Mouse (Mus musculus) small intestine, adult 2 months (tissue): ENCODE measurements around the gene Vmn1r83. TPM values are rescaled to one million over a fixed set of nuclear protein-coding genes. Genes with fewer than 3 reads are reported as not detected.

ENCODE experiments used
- H3K27ac ChIP-seq: fragments of 200-500 bp; 2 replicates; pipeline ENCODE4 v1.5.1; 2012; ENCODE audit warnings: low read depth, low read length, control low read depth, inconsistent platforms; ENCODE audit not compliant: insufficient read depth
- H3K27me3 ChIP-seq: fragments of 200-500 bp; 2 replicates; pipeline ENCODE4 v1.6.1; 2012; ENCODE audit warnings: mild to moderate bottlenecking, moderate library complexity, low read length, inconsistent platforms; ENCODE audit not compliant: control insufficient read depth, insufficient read depth
- H3K36me3 ChIP-seq: fragments of 200-500 bp; 2 replicates; pipeline ENCODE4 v1.6.1; 2012; ENCODE audit warnings: mild to moderate bottlenecking, low read length, control low read depth, inconsistent platforms; ENCODE audit not compliant: control insufficient read depth, insufficient read depth
- H3K4me1 ChIP-seq: fragments of 200-500 bp; 2 replicates; pipeline ENCODE4 v1.6.1; 2012; ENCODE audit warnings: low read length, inconsistent platforms, mixed read lengths; ENCODE audit not compliant: control insufficient read depth, insufficient read depth, insufficient read length
- H3K4me3 ChIP-seq: fragments of 200-500 bp; 2 replicates; pipeline ENCODE4 v1.5.1; 2012; ENCODE audit warnings: low read depth, mild to moderate bottlenecking, control low read depth, inconsistent platforms, low read length, moderate library complexity
- CTCF ChIP-seq: fragments of 200-500 bp; IDR thresholded peaks from 2 replicates; pipeline ENCODE4 v1.5.1; 2012; ENCODE audit warnings: low read depth, mild to moderate bottlenecking, control low read depth, inconsistent platforms, low read length, moderate library complexity, mixed read lengths; ENCODE audit not compliant: insufficient replicate concordance, insufficient read length; ENCODE audit errors: extremely low read depth
- POLR2A ChIP-seq: fragments of 200-500 bp; IDR thresholded peaks from 2 replicates; pipeline ENCODE4 v1.6.1; 2012; ENCODE audit warnings: low read depth, mild to moderate bottlenecking, control low read depth, inconsistent platforms, low read length, moderate library complexity
- WGBS: fragments of 180-500 bp; shearing (Covaris S2); methylation state at CpG from one replicate; pipeline ENCODE4 v1.1.7; 2018; 5-methylcytosine and 5-hydroxymethylcytosine counted together
- polyA plus RNA-seq: library from polyadenylated mRNA; depleted of rRNA; stranded (reverse); fragments of >200 nt; gene quantifications from 2 replicates; pipeline ENCODE4 v1.2.3, GENCODE M21; 2012; rRNA removed

The Vmn1r83 gene
- polyA plus RNA-seq, result not detected in 2 replicates

GRCm38 (mm10) chr7:12329381-12329780 lies at the start of gene Vmn1r83:
Gene Vmn1r83, minus strand, starts transcription at chr7:12329481.
- 77% methylated on average over 2 of the region's 2 CpGs for WGBS
- Histone ChIP-seq H3K27me3 (no peaks in the 10 kb centered on the region), H3K4me3 (no peak within 1 kb of the TSS), H3K4me1 (no peaks in the 10 kb centered on the region), H3K36me3 (no peaks in the 10 kb centered on the region), H3K27ac (no peak within 1 kb of the TSS)
- TF ChIP-seq CTCF, result no peak
- no peak for TF ChIP-seq POLR2A

DNA sequence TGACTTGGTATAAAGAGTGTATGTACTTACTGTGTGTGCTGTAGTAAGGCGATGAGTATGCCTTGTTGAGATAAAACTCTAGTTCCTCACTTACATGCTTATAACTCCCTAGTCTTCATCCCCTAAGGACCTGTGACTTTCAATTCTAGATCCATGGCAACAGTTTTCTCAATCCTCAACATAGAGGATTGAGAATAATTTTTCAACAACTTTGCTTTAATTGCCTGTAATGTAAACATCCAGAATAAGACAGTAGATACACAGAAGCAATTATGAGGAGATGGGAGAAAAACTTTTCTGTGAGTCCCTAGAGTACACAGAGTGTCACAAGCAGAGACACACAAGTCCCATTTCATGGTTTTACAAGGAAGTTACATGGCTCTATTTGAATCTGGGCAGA lies 39.9 kb upstream of the Vmn1r83 start, which contains the start of gene Vmn1r84:
Gene Vmn1r84 (minus strand): TSS at position 101 of the 400 bp plus-strand sequence.
- no peaks in the 10 kb centered on the region for H3K4me1 ChIP-seq
- no peak for TF ChIP-seq CTCF
- 58% methylated on average over 1 of the region's 1 CpGs for WGBS

DNA sequence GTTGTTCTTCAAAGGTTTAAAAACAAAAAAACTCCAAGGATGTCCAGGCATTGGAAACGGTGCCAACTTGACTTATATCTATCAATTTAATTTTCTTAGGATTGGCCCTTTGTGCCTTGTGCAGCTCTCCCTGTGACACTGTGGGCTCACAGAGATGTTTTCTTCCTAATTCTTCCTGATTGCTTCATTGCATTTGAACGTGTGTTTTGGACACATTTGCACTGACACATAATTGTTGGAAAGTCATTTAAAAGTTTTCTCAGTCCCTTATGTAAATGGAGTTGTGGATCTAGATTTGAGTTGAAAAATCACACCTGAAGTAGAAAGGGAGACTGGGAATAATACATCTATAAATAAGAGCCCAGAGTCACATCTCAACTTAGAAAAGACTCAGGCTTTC lies 29.2 kb downstream of the Vmn1r83 start, which contains the start of gene Vmn1r82:
Gene Vmn1r82 (plus strand): TSS at position 301 of the 400 bp plus-strand sequence.
- Histone ChIP-seq H3K4me1 (no peaks in the 10 kb centered on the region), H3K27ac (no peak within 1 kb of the TSS), H3K27me3 (no peaks in the 10 kb centered on the region), H3K36me3 (no peaks in the 10 kb centered on the region), H3K4me3 (no peak within 1 kb of the TSS)
- TF ChIP-seq POLR2A, result no peak
- no peak for TF ChIP-seq CTCF
- WGBS, result 44% methylated on average over 2 of the region's 2 CpGs

More for the DNA sequence above, 39.9 kb upstream of the Vmn1r83 start, which contains the start of gene Vmn1r84:
- no peak within 1 kb of the TSS for H3K4me3 ChIP-seq
- H3K36me3 ChIP-seq, result no peaks in the 10 kb centered on the region
- no peak within 1 kb of the TSS for H3K27ac ChIP-seq
- H3K27me3 ChIP-seq, result no peaks in the 10 kb centered on the region

Other genes starting within 250 kb of the Vmn1r83 start
- gene Vmn1r78, start 179.2 kb downstream of the Vmn1r83 start, polyA plus RNA-seq, result not detected in 2 replicates
- not detected in 2 replicates for gene Vmn1r79, start 158.2 kb downstream of the Vmn1r83 start, polyA plus RNA-seq
- gene Vmn1r80, start 140.2 kb downstream of the Vmn1r83 start, polyA plus RNA-seq, result not detected in 2 replicates
- not detected in 2 replicates for gene Vmn1r81, start 61.2 kb downstream of the Vmn1r83 start, polyA plus RNA-seq
- gene Vmn1r82, start 29.1 kb downstream of the Vmn1r83 start, polyA plus RNA-seq, result not detected in 2 replicates
- gene Vmn1r84, start 39.8 kb upstream of the Vmn1r83 start, polyA plus RNA-seq, result not detected in 2 replicates
- 0.06 and 0.09 TPM in 2 replicates for gene Zfp551, start 93.3 kb upstream of the Vmn1r83 start, polyA plus RNA-seq
- gene Zfp606, start 148.8 kb upstream of the Vmn1r83 start, polyA plus RNA-seq, result 1.0 and 1.1 TPM in 2 replicates
- not detected in 2 replicates for gene 2900092C05Rik, start 183.0 kb upstream of the Vmn1r83 start, polyA plus RNA-seq